Mouse (Mus musculus) thymus, postnatal 36 days (tissue): ENCODE measurements around the gene Krtap4-2.

Experiments used
- DNase-seq, 2 experiments: peaks; one replicate each; pipeline ENCODE4 v3.0.0; 2022; ENCODE audit warnings: mixed read lengths in 2 of 2

Krtap4-2 gene

DNA sequence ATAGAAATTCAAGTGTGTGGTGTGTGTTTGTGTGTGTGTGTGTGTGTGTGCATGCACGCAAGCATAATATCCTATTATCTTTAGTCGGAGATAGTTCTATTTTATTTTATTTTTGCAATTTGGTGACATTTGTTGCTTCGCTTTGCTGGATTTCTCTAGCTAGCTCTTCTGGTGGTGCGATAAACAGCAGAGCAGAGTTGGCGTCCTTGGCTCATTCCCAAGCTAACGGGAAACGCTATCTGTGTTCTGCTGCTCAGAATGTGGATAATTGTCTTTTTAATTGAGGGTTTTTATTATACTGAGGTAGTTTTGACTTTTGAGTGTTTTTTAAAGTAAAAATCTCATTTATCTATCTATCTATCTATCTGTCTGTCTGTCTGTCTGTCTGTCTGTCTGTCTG lies 49.8 kb downstream of the Krtap4-2 start:
- DNase-seq, result no peak
